Mouse (Mus musculus) liver, embryonic 12.5 days (tissue): ENCODE data around the gene Ctcf. TPM values are rescaled to one million over a fixed set of nuclear protein-coding genes. Genes with fewer than 3 reads are reported as not detected.
A peak's percentile ranks its signal among the peaks of the same experiment; 100 is the strongest.

Experiments
- ATAC-seq: fragments of 200-750 bp; cut with Nextera tagmentation; 2 replicates; pipeline ENCODE4 v1.8.0; 2017; ENCODE audit warnings: moderate number of reproducible peaks, mild to moderate bottlenecking, moderate library complexity
- H3K27ac ChIP-seq: fragments of 300-500 bp; sonication (generic); 2 replicates; pipeline ENCODE4 v1.5.1; 2016; ENCODE audit warnings: mild to moderate bottlenecking
- H3K27me3 ChIP-seq: fragments of 300-500 bp; sonication (generic); replicated peaks from 2 replicates; pipeline ENCODE4 v1.6.1; 2016; ENCODE audit warnings: mild to moderate bottlenecking, moderate library complexity
- H3K36me3 ChIP-seq: fragments of 300-500 bp; sonication (generic); 2 replicates; pipeline ENCODE4 v1.6.1; 2016; ENCODE audit warnings: mild to moderate bottlenecking, moderate library complexity
- H3K4me1 ChIP-seq: fragments of 300-500 bp; sonication (generic); 2 replicates; pipeline ENCODE4 v1.6.1; 2016
- H3K4me2 ChIP-seq: fragments of 300-500 bp; sonication (generic); 2 replicates; pipeline ENCODE4 v1.6.1; 2016; ENCODE audit warnings: mild to moderate bottlenecking, moderate library complexity
- H3K4me3 ChIP-seq: fragments of 300-500 bp; sonication (generic); 2 replicates; pipeline ENCODE4 v1.5.1; 2016; ENCODE audit warnings: mild to moderate bottlenecking, moderate library complexity
- H3K9ac ChIP-seq: fragments of 300-500 bp; sonication (generic); 2 replicates; pipeline ENCODE4 v1.6.1; 2016; ENCODE audit warnings: mild to moderate bottlenecking, moderate library complexity
- H3K9me3 ChIP-seq: fragments of 300-500 bp; sonication (generic); replicated peaks from 2 replicates; pipeline ENCODE4 v1.6.1; 2016; ENCODE audit warnings: mild to moderate bottlenecking, moderate library complexity
- WGBS: fragments of 180-500 bp; shearing (Covaris S2); methylation state at CpG from one replicate; pipeline ENCODE4 v1.1.7; 2016; ENCODE audit not compliant: insufficient replicate concordance; 5-methylcytosine and 5-hydroxymethylcytosine counted together
- microRNA counts: library from miRNA; unstranded; fragments of <30 nt; microRNA quantifications from one replicate; lab custom pipeline; 2017
- microRNA-seq: library from miRNA; unstranded; fragments of <30 nt; microRNA quantifications from one replicate; pipeline ENCODE4, GENCODE M21; 2017
- polyA plus RNA-seq: library from polyadenylated mRNA; unstranded; fragments of >200 nt; fragmentation: Nextera tagmentation; extraction: Ambion mirVana; gene quantifications from 2 replicates; pipeline ENCODE4 v1.2.1, GENCODE M21; 2016

Gene Ctcf
- polyA plus RNA-seq, 1 experiment from 2014 or later: 93.5 TPM

DNA sequence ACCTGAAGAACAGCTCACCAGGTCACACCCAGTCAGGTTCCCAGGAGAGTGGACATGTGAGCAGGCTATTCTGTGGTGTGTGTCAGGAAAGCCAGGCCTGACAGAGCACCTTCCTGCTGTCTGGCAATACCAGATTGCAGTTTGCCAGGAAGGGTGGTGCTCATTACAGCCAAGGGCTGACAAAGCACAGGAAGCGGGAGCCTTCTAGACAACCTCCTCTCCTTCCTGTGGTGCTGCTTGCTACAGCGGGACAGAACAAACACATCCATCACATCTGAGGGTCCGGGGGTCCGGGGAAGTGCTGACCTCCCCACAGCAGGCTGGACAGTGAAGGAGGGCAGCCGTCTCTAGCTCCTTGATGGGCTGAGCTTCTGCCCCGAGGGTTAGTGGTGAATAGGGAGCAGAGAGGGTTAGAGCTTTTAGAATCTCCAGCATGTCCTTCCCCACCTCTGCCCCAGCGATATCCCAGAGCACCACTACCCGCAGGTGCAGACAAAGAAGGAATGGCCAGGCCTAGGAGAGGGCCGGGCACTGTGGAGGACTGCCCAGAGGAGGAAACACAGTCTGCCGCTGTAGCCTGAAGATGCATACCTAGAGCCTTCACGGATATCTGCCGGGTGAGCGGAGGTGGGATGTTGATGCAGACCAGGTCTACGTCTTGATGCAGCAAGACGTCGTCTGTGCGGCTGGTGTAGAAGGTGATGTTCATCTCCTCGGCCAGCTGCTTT is 91.2 kb downstream of the Ctcf start:
- peak overlapping the region; percentile 18 for H3K4me2 ChIP-seq
- peak; percentile 72 for ATAC-seq

DNA sequence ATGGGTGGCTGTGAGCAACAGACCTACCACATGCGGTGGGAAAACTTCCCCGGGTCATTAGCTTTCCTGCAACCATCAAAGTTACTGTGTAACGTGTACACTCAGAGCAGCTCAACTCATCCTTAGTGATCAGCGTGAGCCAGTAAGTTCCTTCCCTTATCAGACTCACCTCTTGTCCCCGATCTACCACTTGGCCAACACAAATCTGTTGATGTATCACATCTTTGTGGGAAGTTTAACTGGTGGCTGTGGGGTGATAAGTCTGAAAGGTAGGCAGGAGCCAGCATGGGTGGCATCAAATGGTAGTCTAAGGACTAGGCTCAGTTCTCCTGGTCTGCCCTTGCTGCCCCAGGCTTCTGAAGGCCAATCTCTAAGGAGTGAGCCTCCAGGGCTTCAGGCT is 95.8 kb downstream of the Ctcf start:
- Histone ChIP-seq H3K27me3 (no peaks in the 10 kb centered on the region), H3K9me3 (no peaks in the 10 kb centered on the region), H3K36me3 (no peaks in the 10 kb centered on the region), H3K4me2 (no peak overlapping the region), H3K4me3 (no peak overlapping the region), H3K4me1 (peaks cover 20% of the 10 kb centered on the region), H3K9ac (no peak overlapping the region), H3K27ac (no peak overlapping the region)
- ATAC-seq: 0 out of 2 replicates have a peak, but pooled peaks have one; percentile 42
- 35% methylated on average over 5 of the region's 5 CpGs for WGBS

More for the DNA sequence above, 91.2 kb downstream of the Ctcf start:
- Histone ChIP-seq H3K4me1 (peaks cover 25% of the 10 kb centered on the region), H3K4me3 (no peak overlapping the region), H3K9me3 (no peaks in the 10 kb centered on the region), H3K9ac (no peak overlapping the region), H3K36me3 (no peaks in the 10 kb centered on the region), H3K27me3 (no peaks in the 10 kb centered on the region), H3K27ac (peak overlapping the region; percentile 15; the same call in 1 of the 2 replicates)
- 44% methylated on average over 18 of the region's 18 CpGs for WGBS

MicroRNAs within 50 kb of the gene (microRNA counts, 519-probe panel; counts per million panel counts)
- 2,886 counts per million, percentile 72 among the panel's probes with 10 or more counts for microRNA mmu-miR-1966 (lab: Ali Mortazavi, UCI)

Small RNA genes lying within 50 kb of the gene (microRNA-seq; reads per million reads assigned to microRNA genes)
- not detected for gene Mir1966

Other genes starting within 250 kb of the Ctcf start
- gene Kctd19, start 223.1 kb upstream of the Ctcf start, polyA plus RNA-seq: not detected in 2 replicates
- 0.07 and 0.18 TPM in 2 replicates for gene Lrrc36, start 223.0 kb upstream of the Ctcf start, polyA plus RNA-seq
- gene Tppp3, start 165.0 kb upstream of the Ctcf start, polyA plus RNA-seq: 1.2 and 1.4 TPM in 2 replicates
- gene Zdhhc1, start 139.7 kb upstream of the Ctcf start, polyA plus RNA-seq: 4.0 and 4.6 TPM in 2 replicates
- 6.0 and 6.7 TPM in 2 replicates for gene Hsd11b2, start 117.8 kb upstream of the Ctcf start, polyA plus RNA-seq
- 47.2 and 51.0 TPM in 2 replicates for gene Atp6v0d1, start 70.5 kb upstream of the Ctcf start, polyA plus RNA-seq
- 14.1 and 14.5 TPM in 2 replicates for gene Ripor1, start 31.3 kb upstream of the Ctcf start, polyA plus RNA-seq
- 0.22 TPM in 1 of 2 replicates, not detected in the other for gene Agrp, start 825 bp downstream of the Ctcf start, polyA plus RNA-seq
- gene Carmil2, start 49.7 kb downstream of the Ctcf start, polyA plus RNA-seq: 0.86 TPM in 2 replicates
- 32.3 and 34.1 TPM in 2 replicates for gene Acd, start 64.5 kb downstream of the Ctcf start, polyA plus RNA-seq
- gene Pard6a, start 64.6 kb downstream of the Ctcf start, polyA plus RNA-seq: 9.2 and 10.8 TPM in 2 replicates
- 0.23 TPM in 1 of 2 replicates, not detected in the other for gene 4933405L10Rik, start 71.1 kb downstream of the Ctcf start, polyA plus RNA-seq
- 11.2 and 12.4 TPM in 2 replicates for gene Enkd1, start 71.6 kb downstream of the Ctcf start, polyA plus RNA-seq
- 4.5 and 5.1 TPM in 2 replicates for gene Gfod2, start 122.1 kb downstream of the Ctcf start, polyA plus RNA-seq
- gene Ranbp10, start 190.8 kb downstream of the Ctcf start, polyA plus RNA-seq: 37.7 and 37.8 TPM in 2 replicates
- 0.12 and 0.19 TPM in 2 replicates for gene Tsnaxip1, start 191.2 kb downstream of the Ctcf start, polyA plus RNA-seq
- 29.0 and 29.2 TPM in 2 replicates for gene Cenpt, start 216.7 kb downstream of the Ctcf start, polyA plus RNA-seq
- gene Thap11, start 218.6 kb downstream of the Ctcf start, polyA plus RNA-seq: 53.0 and 53.2 TPM in 2 replicates
- gene Nutf2, start 224.0 kb downstream of the Ctcf start, polyA plus RNA-seq: 180 and 183 TPM in 2 replicates
- 30.1 and 30.9 TPM in 2 replicates for gene Edc4, start 244.3 kb downstream of the Ctcf start, polyA plus RNA-seq